Mouse (Mus musculus): ENCODE results near the gene Rnf225. TPM values are rescaled to one million over a fixed set of nuclear protein-coding genes. Genes with fewer than 3 reads are reported as not detected.
"Not testable (repeated sequence)": the region's sequence is repeated elsewhere in the genome, so short reads cannot be mapped to it uniquely, and the experiment has no call there.

Rnf225 gene
- polyA plus RNA-seq, 1 experiment, result not detected

DNA sequence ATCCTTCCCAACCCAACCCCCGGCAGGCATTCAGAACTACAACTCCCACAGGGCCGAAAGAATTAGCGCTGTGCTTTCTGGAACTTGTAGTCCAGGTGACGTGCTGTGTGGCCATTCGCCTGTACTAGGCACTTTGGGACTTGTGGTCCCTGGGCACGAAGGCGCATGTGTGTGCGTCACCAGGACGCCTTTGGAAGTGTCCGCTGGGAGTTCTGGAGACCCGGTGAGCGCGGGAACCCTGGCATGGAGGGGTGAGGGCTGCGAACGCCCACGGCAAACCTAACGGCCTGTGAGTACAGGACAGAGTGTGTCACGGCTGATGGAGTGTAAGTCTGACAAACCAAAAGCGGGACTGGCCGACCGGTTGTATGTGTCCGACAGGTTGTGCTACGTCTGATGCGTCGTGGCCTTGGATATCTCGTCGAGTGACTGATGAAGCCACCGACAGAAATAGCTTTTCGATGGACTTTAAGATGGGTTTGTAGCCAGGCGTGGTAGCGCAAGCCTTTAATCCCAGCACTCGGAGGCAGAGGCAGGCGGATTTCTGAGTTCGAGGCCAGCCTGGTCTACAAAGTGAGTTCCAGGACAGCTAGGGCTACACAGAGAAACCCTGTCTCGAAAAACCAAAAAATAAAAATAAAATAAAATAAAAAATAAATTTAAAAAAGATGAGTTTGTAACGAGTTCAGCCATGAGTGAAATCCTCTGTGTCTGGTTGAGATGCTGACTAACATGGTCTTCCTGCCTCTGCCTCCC lies 29.4 kb upstream of the Rnf225 start, which contains the start of gene Zscan22:
Gene Zscan22 (plus strand): TSS at position 161 of the 756 bp plus-strand sequence.
- TF ChIP-seq CTCF (IDR thresholded peaks at IDR 0.05; ENCODE audit: insufficient read depth, low read depth, low read length), result no peak
- TF ChIP-seq POLR2A (IDR thresholded peaks at IDR 0.05; ENCODE audit: insufficient read depth, low read depth, low read length), result 0 out of 2 replicates have a peak, but pooled peaks have one; percentile 59
- Histone ChIP-seq H3K27ac (ENCODE audit: insufficient read depth, low read depth, low read length) (no peak within 1 kb of the TSS), H3K4me3 (ENCODE audit: insufficient read depth, low read depth, low read length) (peak within 1 kb of the TSS; percentile 62), H3K4me1 (ENCODE audit: control insufficient read depth, insufficient read depth, low read length) (no peaks in the 10 kb centered on the region; the same call in 1 of the 2 replicates)
- 5% methylated on average over 36 of the region's 36 CpGs for WGBS

DNA sequence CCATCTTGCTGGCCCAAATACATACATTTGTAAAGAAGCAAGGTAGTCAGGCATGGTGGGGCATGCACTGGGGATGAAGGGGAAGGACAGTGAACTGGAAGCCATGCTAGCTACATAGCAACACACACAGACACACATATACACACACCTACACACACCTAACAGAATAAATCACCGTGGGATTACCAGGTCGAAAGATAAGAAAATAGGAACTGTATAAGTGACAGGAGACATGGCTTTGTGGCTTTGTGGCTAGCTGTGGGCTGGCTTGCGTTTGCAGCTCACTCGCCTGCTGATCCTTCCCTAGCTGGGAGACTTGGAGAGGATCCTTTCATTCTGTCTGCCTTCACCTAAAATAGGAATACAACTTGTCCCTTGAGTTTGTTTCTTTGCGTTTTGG lies 25.7 kb upstream of the Rnf225 start:
- TF ChIP-seq POLR2A (IDR thresholded peaks at IDR 0.05; ENCODE audit: insufficient read depth, low read depth, low read length) (no peak), CTCF (IDR thresholded peaks at IDR 0.05; ENCODE audit: insufficient read depth, low read depth, low read length) (no peak)
- WGBS, result 95% methylated on average over 5 of the region's 5 CpGs
- H3K4me3 ChIP-seq (ENCODE audit: insufficient read depth, low read depth, low read length), result no peak overlapping the region
- no peak overlapping the region for H3K27ac ChIP-seq (ENCODE audit: insufficient read depth, low read depth, low read length)
- no peaks in the 10 kb centered on the region; the same call in 1 of the 2 replicates for H3K4me1 ChIP-seq (ENCODE audit: control insufficient read depth, insufficient read depth, low read length)

DNA sequence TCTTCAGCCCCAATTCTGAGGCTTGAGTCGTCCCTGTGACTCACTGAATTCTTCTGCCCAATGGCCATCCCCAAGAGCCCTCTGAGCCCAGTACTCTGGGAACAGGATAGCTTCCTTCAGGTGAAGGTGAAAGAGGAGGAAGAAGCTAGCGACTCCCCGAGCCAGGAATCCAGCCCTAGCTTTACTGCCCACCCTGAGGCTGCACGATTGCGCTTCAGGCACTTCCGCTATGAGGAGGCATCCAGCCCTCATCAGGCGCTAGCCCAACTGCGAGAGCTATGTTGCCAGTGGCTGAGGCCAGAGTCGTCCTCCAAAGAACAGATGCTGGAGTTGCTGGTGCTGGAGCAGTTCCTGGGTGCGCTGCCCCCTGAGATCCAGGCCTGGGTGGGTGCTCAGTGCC lies 23.6 kb upstream of the Rnf225 start:
- TF ChIP-seq POLR2A (IDR thresholded peaks at IDR 0.05; ENCODE audit: insufficient read depth, low read depth, low read length), result no peak
- TF ChIP-seq CTCF (IDR thresholded peaks at IDR 0.05; ENCODE audit: insufficient read depth, low read depth, low read length), result no peak
- no peaks in the 10 kb centered on the region; the same call in 1 of the 2 replicates for H3K4me1 ChIP-seq (ENCODE audit: control insufficient read depth, insufficient read depth, low read length)
- 54% methylated on average over 10 of the region's 10 CpGs for WGBS
- no peak overlapping the region for H3K4me3 ChIP-seq (ENCODE audit: insufficient read depth, low read depth, low read length)
- H3K27ac ChIP-seq (ENCODE audit: insufficient read depth, low read depth, low read length), result no peak overlapping the region

DNA sequence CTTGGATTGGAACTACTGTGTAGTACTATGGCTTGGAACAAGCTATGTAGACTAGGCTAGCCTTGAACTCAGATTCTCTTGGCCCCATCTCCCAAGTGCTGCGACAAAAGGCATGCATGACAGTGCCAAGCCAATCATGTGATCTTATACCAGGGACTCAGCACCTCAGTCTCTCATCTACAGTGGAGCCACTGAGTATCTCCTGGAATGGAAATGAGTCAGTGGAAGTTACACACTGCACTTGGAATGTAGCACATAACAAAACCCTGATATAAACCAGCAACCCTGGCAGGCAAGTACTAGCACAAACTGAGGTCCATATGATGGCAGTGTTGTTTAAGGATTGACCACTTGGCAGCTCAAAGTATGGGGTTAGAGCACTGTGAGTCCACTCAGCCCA lies 22.1 kb upstream of the Rnf225 start:
- Histone ChIP-seq H3K4me3 (ENCODE audit: insufficient read depth, low read depth, low read length) (no peak overlapping the region), H3K27ac (ENCODE audit: insufficient read depth, low read depth, low read length) (no peak overlapping the region), H3K4me1 (ENCODE audit: control insufficient read depth, insufficient read depth, low read length) (peaks cover 2% of the 10 kb centered on the region; the same call in 1 of the 2 replicates)
- no peak for TF ChIP-seq POLR2A (IDR thresholded peaks at IDR 0.05; ENCODE audit: insufficient read depth, low read depth, low read length)
- no peak for TF ChIP-seq CTCF (IDR thresholded peaks at IDR 0.05; ENCODE audit: insufficient read depth, low read depth, low read length)
- WGBS, result 87% methylated on average over 1 of the region's 1 CpGs

DNA sequence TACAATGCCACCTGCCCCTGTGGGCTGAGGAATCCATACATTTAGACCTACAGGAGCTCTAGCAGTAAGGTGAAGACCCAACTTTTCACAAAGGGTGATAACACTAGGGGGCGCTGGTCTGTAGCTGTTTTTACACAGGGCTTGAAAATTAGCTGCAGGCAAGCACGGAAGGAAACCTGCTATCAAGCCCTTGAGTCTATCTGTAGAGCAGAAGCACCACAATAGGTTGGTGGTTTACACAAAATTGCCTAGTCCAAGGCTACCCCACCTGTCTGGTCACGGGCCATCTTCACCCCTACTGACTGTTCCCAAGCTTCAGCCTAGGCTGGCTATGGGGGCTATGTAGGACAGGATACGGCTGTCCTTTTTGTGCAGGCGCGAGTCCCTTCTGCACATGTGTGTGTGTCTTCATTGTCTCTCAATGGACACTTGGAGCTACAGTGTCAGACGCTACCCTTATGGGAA lies 17.7 kb upstream of the Rnf225 start:
- WGBS, result 26% methylated on average over 7 of the region's 7 CpGs

DNA sequence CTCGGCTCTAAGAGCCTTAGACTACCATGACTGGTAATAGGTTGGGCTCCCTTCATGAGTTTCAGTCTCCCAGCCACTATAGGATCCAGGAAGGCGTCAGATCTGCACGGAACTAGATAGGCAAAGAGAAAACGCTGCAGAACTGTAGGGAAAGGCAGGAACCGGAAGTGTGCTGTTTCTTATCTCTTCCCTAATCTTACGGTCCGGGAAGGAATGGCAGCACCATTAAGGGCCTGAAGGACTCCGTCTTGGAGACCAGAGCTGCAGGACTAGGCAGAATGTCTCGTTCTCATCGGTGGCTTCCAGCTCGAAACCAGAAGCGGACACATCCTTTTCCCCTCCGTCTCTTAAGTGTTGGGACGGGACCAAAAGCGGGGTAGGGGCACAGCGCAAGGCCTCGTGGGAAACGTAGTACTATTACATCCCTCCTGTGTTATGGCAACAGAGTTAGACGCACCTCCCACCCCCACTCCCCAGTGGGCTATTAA lies 17.0 kb upstream of the Rnf225 start:
- 8% methylated on average over 19 of the region's 19 CpGs for WGBS

More for the DNA sequence above, 17.7 kb upstream of the Rnf225 start:
- TF ChIP-seq CTCF (IDR thresholded peaks at IDR 0.05; ENCODE audit: insufficient read depth, low read depth, low read length) (no peak), POLR2A (IDR thresholded peaks at IDR 0.05; ENCODE audit: insufficient read depth, low read depth, low read length) (0 out of 2 replicates have a peak, but pooled peaks have one; percentile 4)
- peaks cover 2% of the 10 kb centered on the region; the same call in 1 of the 2 replicates for H3K4me1 ChIP-seq (ENCODE audit: control insufficient read depth, insufficient read depth, low read length)
- peak overlapping the region; percentile 98 for H3K27ac ChIP-seq (ENCODE audit: insufficient read depth, low read depth, low read length)
- peak overlapping the region; percentile 82 for H3K4me3 ChIP-seq (ENCODE audit: insufficient read depth, low read depth, low read length)

DNA sequence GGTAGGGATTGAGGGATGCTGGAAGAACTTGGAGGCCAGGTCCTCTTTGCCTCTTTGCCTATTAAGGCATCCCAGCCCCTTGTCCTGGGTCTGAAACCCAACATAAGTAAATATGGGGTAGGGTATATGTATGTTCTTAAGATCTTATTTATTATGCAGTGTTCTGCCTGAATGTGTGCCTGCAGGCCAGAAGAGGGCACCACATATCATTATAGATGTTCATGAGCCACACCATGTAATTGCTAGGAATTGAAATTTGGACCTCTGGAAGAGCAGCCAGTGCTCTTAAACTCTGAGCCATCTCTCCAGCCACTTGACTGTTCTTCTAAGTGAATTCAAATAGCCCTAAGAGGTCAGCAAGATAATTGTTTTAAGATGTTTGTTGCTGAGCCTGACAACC lies 13.7 kb upstream of the Rnf225 start:
- H3K27ac ChIP-seq (ENCODE audit: insufficient read depth, low read depth, low read length), result no peak overlapping the region
- H3K4me3 ChIP-seq (ENCODE audit: insufficient read depth, low read depth, low read length), result no peak overlapping the region
- TF ChIP-seq POLR2A (IDR thresholded peaks at IDR 0.05; ENCODE audit: insufficient read depth, low read depth, low read length), result no peak
- no peak for TF ChIP-seq CTCF (IDR thresholded peaks at IDR 0.05; ENCODE audit: insufficient read depth, low read depth, low read length)
- peaks cover 2% of the 10 kb centered on the region; the same call in 1 of the 2 replicates for H3K4me1 ChIP-seq (ENCODE audit: control insufficient read depth, insufficient read depth, low read length)

More for the DNA sequence above, 17.0 kb upstream of the Rnf225 start:
- Histone ChIP-seq H3K27ac (ENCODE audit: insufficient read depth, low read depth, low read length) (peak overlapping the region; percentile 98), H3K4me1 (ENCODE audit: control insufficient read depth, insufficient read depth, low read length) (peaks cover 2% of the 10 kb centered on the region; the same call in 1 of the 2 replicates), H3K4me3 (ENCODE audit: insufficient read depth, low read depth, low read length) (peak overlapping the region; percentile 82)
- TF ChIP-seq POLR2A (IDR thresholded peaks at IDR 0.05; ENCODE audit: insufficient read depth, low read depth, low read length), result no peak
- no peak for TF ChIP-seq CTCF (IDR thresholded peaks at IDR 0.05; ENCODE audit: insufficient read depth, low read depth, low read length)

DNA sequence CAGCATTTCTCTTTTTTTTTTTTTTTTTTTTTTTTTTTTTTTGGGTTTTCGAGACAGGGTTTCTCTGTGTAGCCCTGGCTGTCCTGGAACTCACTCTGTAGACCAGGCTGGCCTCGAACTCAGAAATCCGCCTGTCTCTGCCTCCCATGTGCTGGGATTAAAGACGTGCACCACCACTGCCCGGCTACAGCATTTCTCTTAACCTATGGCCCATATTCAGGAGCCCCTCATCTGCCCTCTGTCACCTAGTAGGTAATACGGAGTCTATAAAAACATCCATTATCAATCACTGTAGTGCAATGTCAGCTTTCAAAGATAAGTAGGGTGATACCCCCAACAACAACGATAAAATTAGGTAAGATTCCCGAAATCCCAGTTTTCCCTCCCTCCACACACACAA lies 6.7 kb upstream of the Rnf225 start:
- not testable (repeated sequence) for H3K27ac ChIP-seq (ENCODE audit: insufficient read depth, low read depth, low read length); H3K4me1 ChIP-seq (ENCODE audit: control insufficient read depth, insufficient read depth, low read length); H3K4me3 ChIP-seq (ENCODE audit: insufficient read depth, low read depth, low read length)
- 87% methylated on average over 7 of the region's 8 CpGs for WGBS

DNA sequence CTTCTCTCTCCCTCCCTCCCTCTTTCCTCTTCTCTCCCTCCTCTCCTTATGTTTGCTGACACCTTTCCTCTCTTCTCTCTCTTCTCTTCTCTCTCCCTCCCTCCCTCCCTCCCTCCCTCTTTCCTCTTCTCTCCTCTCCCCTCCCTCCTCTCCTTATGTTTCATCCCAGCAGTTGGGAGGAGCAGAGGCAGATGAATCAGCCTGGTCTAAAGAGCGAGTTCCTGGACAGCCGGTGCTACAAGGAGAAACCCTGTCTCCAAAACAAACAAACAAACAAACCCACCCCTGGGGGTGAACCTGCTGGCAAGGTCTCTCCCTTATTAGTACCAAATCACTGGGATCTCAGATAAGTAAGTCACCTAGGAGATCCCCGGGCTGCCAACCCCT lies 5.9 kb upstream of the Rnf225 start:
- WGBS, result 0% methylated on average over 3 of the region's 3 CpGs
- Histone ChIP-seq H3K4me1 (ENCODE audit: control insufficient read depth, insufficient read depth, low read length) (peaks cover 2% of the 10 kb centered on the region; the same call in 1 of the 2 replicates), H3K27ac (ENCODE audit: insufficient read depth, low read depth, low read length) (peak overlapping the region; percentile 93), H3K4me3 (ENCODE audit: insufficient read depth, low read depth, low read length) (peak overlapping the region; percentile 74)
- TF ChIP-seq POLR2A (IDR thresholded peaks at IDR 0.05; ENCODE audit: insufficient read depth, low read depth, low read length), result no peak
- no peak for TF ChIP-seq CTCF (IDR thresholded peaks at IDR 0.05; ENCODE audit: insufficient read depth, low read depth, low read length)
